Mouse (Mus musculus) brown adipose tissue, adult 24 weeks (tissue): ENCODE results near the gene Rere. TPM values are rescaled to one million over a fixed set of nuclear protein-coding genes. Genes with fewer than 3 reads are reported as not detected.

Experiments
- H3K27ac ChIP-seq: fragments of 200-500 bp; replicated peaks from 2 replicates; pipeline ENCODE4 v1.5.1; 2012; ENCODE audit warnings: low read depth, mild to moderate bottlenecking, low read length
- H3K4me1 ChIP-seq: fragments of 200-500 bp; 2 replicates; pipeline ENCODE4 v1.6.1; 2012; ENCODE audit warnings: low read length, mixed read lengths; ENCODE audit not compliant: control insufficient read depth, insufficient read depth, insufficient read length
- H3K4me3 ChIP-seq: fragments of 200-500 bp; 2 replicates; pipeline ENCODE4 v1.5.1; 2012; ENCODE audit warnings: low read depth, mild to moderate bottlenecking, low read length, moderate library complexity; ENCODE audit not compliant: insufficient read depth
- polyA plus RNA-seq: library from polyadenylated mRNA; stranded (reverse); fragments of >200 nt; gene quantifications from 2 replicates; pipeline ENCODE4 v1.2.4, GENCODE M21; 2012; ENCODE audit not compliant: missing spikeins, insufficient read depth, insufficient read length

The Rere gene
- polyA plus RNA-seq, 1 experiment = 39.8 TPM

DNA sequence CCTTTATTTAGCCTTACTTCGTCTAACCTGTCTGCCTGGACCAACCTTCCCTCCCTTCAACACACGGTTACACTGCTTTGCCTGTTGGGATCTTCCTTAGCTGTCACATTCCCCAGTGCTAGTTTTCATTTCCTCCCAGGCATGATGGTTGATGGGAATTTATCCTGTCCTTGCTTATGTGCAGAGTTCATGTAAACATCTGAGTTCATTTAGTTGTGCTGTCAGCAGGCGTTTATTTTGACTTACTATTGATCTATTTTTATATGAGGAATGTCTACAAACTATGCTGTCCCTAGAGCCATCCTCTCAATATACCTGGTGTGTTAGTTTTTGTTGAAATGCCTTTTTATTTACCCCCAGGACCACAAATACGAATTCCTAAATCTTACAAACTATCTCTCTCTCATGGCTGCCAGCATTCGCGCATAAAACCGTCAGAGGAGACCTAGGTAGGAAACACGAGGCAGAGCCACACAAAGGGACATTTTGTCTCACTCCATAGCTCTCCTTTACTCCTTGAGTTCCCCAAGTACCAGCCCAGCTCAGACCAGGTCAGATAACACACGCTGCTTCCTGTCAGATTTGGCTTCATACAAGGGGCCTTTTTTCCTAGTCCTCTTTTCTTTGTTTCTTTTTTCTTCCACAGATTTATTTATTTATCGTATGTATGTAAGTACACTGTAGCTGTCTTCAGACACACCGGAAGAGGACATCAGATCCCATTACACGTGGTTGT is 173.3 kb downstream of the Rere start:
- no peak overlapping the region for H3K4me3 ChIP-seq
- H3K4me1 ChIP-seq = peaks cover 2% of the 10 kb centered on the region; the same call in 1 of the 2 replicates
- no peak overlapping the region for H3K27ac ChIP-seq

DNA sequence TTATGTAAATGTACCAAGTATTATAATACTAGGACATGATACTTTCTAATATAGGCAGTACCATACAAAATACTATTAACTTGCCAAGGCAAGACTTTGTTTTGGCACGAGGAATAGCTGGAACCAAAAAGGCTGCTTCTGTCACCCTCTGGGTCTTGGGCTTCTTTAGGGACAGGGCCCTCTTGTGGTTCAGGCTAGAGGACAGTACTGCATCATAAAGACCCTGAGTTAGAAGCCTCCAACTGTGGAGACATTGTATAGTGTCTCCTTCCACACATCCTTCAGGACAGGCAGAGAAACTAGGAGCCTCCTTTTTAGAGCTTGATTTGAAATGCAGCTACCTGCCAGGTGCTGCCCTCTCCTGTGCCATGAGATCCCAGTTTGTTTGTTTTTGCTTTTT is 174.3 kb downstream of the Rere start:
- Histone ChIP-seq H3K4me1 (peaks cover 2% of the 10 kb centered on the region; the same call in 1 of the 2 replicates), H3K27ac (no peak overlapping the region), H3K4me3 (no peak overlapping the region)

DNA sequence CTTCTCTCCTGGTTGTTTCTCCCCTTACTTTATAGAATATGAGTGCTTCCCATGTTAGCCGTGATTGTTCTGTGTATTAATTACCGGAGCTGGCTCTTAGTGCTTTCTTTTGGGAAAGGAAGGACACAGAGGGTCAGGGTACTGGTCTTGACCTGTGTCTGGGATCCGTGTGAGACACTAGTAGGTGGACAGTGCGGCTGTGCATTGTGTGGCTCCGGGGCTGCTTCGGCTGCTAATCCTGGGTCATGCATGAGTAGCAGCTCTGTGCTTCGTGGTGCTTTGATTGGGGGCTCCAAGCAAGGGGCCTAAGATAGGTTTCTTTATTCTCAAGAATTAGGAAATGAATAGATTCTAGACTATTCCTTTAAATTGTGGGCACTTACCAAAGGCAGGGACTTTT is 175.0 kb downstream of the Rere start:
- Histone ChIP-seq H3K27ac (no peak overlapping the region), H3K4me3 (no peak overlapping the region), H3K4me1 (peaks cover 4% of the 10 kb centered on the region)

DNA sequence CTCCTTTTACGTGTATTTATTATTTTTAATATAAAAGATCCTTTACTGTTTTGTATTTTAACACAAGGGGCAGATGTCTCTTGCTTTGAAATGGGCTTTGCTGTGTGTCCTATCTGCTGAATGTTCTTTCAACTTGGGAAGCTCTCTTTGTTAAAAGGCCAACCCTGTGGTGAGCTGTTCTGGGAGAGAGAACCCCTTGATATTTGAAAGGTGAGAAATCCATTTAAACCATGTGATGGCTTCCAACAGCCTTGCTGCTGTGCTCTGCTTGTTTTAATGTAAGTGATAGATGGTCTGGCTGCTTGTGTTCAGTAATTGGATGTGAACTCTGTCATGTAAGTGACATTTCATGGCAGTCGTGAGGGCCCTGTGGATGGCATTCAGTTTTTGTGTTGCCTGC is 175.4 kb downstream of the Rere start:
- Histone ChIP-seq H3K4me3 (no peak overlapping the region), H3K4me1 (peaks cover 4% of the 10 kb centered on the region), H3K27ac (no peak overlapping the region)

DNA sequence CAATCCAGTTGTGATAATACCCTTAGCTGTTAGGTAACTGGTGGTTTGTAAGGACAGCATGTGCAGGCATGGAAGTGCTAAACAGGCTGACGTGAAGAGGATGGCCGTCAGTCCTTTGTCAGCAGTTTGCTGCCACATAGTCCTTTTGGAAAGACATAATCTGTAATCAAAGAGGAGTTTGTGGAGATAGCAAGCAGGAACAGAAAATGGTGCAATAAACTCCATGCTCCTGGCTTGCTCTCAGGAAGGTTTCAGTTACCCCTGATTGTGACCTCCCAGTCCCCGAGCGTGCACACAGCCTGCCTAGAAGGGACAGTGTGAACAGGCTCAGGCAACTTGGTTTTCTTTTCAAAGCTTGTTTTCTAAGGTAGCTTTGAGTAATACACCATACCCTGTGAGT is 175.9 kb downstream of the Rere start:
- H3K4me1 ChIP-seq = peaks cover 4% of the 10 kb centered on the region
- no peak overlapping the region for H3K27ac ChIP-seq
- H3K4me3 ChIP-seq = no peak overlapping the region

DNA sequence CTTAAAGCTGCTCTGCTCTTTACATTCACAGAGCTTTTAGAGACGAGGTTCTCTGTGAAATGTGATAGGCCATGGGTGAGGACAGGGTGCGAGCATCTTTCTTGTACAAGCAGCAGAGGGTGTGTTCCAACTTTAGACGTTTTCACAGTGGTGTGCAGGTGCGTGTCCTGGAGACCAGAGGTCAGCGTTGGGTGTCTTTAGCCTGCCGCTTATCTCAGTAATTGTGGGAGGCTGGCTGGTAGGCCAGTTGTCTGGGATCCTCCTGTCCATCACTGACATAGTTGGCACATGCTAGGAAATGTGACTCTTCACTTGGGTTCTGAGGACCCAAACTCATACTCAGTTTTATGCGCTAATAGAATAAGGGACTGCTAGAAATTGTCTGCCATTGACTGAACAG is 176.3 kb downstream of the Rere start:
- Histone ChIP-seq H3K4me1 (peaks cover 8% of the 10 kb centered on the region), H3K27ac (no peak overlapping the region), H3K4me3 (no peak overlapping the region)

DNA sequence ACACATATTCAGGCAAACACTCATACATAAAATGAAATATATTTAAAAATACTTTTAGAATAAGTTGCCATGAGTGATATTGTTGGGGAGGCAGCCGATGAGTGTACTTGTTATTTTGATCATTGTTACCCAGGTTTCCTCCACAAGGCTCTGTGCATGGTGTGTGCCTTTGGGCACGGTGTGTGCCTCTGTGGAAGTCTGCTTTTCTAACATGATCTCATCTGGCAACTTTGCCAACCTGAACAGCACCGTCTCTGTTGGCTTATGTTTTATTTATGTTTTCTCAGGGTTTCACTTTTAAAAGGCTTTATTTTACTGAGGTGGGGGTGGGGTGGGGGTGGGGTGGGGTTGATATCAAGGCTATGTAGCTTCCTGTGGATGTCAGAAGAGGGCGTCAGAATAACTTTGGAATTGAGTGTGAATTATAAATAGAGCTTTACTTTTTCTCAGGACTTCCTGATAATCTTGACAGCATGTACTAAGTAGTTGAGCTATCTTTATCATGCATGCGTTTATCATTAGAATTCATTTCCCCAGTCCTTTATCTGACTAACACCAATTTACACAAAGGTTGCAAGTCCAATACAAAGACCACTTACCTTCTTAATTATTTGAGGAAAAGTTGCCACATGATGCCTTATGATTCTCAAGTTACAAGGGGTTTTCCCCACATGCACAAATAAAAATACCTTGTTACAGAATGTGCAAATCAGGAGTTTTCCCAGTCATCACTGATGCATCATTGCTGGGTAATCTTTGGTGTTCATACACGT is 177.8 kb downstream of the Rere start:
- peaks cover 8% of the 10 kb centered on the region for H3K4me1 ChIP-seq
- H3K4me3 ChIP-seq = no peak overlapping the region
- H3K27ac ChIP-seq = no peak overlapping the region

DNA sequence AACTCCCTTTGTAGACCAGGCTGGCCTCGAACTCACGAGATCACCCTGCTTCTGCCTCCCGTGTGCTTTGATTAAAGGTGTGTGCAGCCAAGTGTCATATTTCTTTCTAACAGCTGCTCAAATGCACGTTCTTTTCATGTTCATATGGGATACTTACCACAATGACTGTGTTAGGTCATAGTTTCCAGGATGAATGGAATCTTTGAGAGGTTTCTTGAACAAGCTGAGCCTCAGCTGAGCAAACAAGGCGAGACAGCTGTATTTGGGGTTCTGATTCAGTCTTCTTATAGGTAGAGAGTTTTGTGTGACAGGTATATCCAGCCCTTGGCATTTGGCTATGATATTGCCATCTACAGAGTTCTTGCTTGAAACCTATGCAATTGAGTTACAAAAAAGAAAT is 179.0 kb downstream of the Rere start:
- Histone ChIP-seq H3K27ac (no peak overlapping the region), H3K4me1 (peaks cover 8% of the 10 kb centered on the region), H3K4me3 (no peak overlapping the region)

DNA sequence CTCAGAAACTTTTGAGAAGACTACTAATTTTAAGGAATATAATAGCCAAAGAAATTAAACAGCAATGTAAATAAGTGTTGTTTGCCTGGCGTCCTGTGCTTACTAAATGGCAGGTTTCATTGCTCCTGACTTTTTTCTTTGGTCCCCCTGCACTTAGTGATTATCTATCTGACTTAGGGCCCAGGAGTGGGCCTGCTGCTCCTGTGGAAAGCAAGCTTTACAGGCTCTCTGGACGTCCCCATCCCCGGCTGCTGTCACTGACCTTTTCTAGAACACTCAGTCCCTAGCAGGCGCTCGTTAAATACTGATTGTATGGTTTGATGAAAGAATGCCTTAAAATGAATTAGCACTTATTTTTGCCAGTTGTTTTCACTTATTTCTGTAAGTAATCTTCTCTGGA is 179.6 kb downstream of the Rere start:
- Histone ChIP-seq H3K4me3 (no peak overlapping the region), H3K4me1 (peaks cover 8% of the 10 kb centered on the region), H3K27ac (no peak overlapping the region)

DNA sequence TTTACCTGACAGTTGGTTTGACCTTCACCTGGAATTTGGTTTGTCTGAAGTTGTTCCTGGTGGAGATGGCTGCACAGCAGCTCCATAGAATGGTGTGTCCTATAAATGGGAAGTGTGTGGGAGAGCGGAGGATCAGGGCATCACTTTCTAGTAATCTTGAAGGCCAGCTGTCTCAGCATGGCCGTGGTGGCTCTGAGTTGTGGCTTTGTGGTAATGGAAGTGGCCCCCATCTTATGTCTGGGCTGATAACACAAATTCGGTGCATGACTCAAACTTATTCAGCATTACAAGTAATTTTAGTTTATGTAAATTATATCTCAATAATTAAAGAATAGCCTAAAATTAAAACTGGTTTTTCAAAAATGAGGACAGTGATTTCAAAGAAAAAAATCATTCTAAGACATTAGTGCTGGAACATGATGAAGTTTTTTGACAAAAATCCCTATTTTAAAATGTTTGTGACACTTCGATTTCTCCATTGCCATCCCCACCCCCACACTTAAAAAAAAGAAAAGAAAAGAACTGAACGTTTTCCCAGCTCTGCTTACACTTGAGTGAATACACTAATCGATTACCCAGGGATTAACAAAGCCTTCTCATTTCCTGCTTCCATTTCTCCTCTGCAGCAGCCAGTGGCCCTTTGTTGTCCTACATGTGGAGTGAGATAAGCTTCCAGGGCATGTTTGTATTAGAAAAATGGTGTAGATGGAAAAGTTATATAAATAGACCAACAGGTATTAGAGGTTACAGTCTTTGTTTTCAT is 180.2 kb downstream of the Rere start:
- H3K4me3 ChIP-seq = no peak overlapping the region
- H3K4me1 ChIP-seq = peaks cover 8% of the 10 kb centered on the region
- no peak overlapping the region for H3K27ac ChIP-seq

DNA sequence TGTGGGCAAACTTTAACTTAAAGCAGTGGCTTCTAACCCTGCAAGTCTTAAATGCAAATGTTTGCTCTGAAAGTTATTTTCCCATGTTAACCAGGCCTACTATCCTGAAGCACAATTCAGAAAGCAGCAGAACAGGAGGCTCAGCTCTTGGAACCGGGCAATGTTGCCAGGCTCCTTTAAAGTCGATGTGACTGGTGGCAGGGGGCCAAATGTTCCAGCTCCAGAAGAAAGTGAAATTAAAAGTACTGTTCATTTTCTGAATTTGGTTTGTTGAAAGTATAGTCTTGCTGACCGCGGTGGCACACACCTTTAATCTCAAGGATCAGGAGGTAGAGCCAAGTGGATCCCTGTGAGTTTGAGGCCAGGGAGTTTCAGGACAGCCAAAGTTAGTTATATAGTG is 180.9 kb downstream of the Rere start:
- Histone ChIP-seq H3K4me1 (peaks cover 8% of the 10 kb centered on the region), H3K4me3 (peak overlapping the region; percentile 6; the same call in 1 of the 2 replicates), H3K27ac (no peak overlapping the region)

DNA sequence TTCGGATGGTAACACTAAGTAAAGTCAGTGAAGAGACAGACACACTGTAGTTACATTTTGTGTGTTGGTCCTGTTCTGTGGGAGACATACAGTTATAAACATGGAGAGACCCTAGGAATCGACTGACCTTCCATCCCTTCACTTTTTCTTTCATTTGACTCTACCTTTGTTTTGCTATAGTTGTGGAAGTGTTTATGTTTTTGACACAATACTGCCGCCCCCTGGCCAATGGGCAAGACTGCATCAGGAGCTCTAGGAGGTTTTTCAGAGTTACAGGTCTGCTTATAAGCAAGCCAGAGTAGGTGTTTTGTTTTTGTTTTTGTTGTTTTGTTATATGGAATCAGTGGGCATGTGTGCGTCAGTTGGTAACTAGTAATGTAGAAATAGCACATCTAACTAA is 184.3 kb downstream of the Rere start:
- H3K4me1 ChIP-seq = peaks cover 6% of the 10 kb centered on the region
- H3K4me3 ChIP-seq = no peak overlapping the region
- no peak overlapping the region for H3K27ac ChIP-seq

DNA sequence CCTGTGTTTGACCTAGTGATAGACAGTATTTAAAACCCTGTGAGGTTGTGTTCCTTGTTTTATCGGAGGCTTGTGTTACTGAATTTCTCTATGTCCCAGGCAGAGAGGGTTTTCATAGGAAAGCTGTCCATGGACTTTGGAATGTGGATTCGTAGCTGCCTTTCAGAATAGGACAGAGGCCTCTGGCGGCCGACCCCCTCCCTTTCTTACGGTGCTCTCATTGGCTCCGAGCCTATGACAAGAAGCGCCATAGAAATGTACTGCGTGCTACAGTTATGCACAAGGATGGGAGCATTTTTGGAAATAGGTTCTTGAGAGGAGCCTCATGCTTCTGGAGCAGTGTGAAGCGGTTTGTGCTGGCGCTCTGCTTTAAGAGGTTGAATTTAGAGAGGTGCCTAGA is 187.8 kb downstream of the Rere start:
- Histone ChIP-seq H3K27ac (no peak overlapping the region), H3K4me3 (no peak overlapping the region), H3K4me1 (no peaks in the 10 kb centered on the region)

DNA sequence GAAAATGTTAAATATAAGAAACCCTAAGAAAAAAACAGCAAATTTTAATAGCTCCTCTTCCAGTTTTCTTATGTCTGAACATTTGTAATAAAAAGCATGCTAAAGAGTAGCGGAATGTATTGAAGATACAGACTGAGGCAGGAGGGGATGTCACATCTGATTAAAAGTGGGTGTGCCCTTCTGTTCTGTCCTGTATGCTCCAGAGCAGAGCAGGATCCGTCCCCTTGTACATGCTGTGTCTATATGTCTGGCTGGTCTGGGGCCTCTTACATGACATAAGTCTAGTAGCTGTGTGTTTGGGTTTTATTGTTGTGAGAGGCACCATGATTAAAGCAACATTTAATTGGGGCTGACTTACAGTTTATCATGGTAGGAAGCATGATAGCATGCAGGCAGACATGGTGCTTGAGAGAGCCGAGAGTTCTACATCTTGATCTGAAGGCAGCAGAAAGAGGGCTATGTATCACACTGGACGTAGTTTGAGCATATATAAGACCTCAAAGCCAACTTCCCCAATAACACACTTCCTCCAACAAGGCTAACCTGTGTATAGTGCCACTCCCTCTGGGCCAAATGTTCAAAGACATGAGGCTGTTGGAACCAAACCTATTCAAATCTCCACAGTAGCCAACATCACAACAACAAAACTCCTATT is 189.4 kb downstream of the Rere start:
- Histone ChIP-seq H3K27ac (no peak overlapping the region), H3K4me1 (no peaks in the 10 kb centered on the region), H3K4me3 (no peak overlapping the region)
